Mouse (Mus musculus): ENCODE data around the gene Zfp628. TPM values are rescaled to one million over a fixed set of nuclear protein-coding genes. Genes with fewer than 3 reads are reported as not detected.

The Zfp628 gene
- polyA plus RNA-seq (2014; fragmentation: Illumina TruSeq; extraction: RNeasy Lipid Tissue Mini Kit (QIAGEN cat#74804); ENCODE audit: low read depth, low replicate concordance) = not detected

DNA sequence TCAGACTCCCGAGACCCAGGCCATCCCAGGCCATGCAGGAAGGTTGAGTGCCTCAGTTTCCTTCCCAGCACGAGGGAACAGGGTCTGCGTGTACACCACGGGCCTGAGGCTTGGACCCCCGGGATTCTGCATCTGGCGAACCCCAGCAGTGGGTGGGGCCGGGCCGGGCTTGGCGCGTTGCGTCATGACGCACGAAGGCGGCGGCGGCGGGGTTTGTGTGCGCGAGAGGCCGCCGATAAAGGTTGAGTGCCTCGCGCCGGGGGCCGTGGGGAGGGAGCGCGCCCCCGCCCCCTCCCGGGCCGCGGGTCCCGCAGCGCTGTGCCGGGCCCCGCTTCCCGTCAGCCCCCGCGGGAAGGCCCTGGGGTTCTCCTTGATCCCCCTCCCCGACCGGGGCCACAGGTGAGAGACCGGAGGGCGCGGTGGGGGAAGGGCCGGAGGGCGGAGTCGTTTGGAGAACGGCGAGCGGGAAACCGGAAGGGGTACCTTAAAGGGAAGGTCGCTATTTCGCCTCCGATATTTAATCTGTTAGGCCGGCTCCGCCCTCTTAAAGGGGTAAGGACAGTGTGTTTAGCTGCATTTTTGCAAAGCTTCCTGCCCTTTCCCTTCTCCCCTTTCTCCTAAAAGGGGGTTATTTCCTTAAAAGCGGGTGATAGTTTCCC is at the start of gene Zfp628:
TSS of gene Zfp628 (plus strand) at position 211 of the 659 bp plus-strand sequence.

DNA sequence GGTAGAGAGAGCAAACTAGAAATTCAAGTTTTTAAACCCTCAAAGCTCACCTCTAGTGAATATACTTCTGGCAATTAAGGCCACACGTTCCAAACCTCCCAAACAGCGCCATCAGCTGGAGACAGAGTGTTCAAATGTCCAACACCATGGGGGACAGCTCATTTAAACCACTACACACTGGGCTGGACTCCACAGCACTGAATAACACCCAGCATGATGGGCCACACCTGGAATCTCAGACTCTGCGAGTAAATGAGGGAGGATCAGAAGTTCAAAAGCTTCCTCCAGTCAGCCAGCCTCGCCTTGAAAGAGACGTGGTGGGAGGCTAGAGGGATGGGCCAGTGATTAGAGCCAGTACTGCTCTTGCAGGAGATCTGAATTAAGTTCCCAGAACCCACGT is 44.9 kb upstream of the Zfp628 start, which contains the start of gene Isoc2b:
TSS of gene Isoc2b (minus strand) at position 126 of the 400 bp plus-strand sequence.

GRCm38 (mm10) chr7:4876753-4877221 is 38.2 kb upstream of the Zfp628 start, which contains the start of gene Isoc2a:
Isoc2a (plus strand) TSS chr7:4877153.

DNA sequence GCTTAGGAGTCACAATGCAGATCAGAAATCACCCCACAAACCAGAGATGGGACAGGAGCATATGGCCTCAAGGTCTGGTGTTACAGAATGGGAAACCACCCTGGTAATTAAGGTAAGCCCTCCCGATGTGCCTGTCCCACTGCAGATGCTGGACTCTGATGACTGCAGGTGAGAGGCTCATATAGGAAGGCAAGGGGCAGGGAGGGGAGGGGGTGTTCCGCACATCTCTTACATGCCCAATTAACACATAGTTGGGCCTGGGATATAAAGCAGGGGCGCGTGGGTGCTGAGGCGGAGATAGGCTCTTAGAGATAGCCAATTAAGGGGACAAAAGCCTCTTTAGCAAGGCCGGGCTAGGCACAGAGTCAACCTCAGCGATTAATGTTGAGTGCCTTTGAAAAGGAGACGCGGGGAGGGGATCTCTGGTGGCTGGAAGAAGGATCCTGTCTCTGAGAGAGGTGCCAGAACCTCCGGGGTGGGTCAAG is 8.5 kb upstream of the Zfp628 start, which contains the start of gene Gm36210:
TSS of gene Gm36210 (minus strand) at position 51 of the 485 bp plus-strand sequence.

GRCm38 (mm10) chr7:4921824-4922482 is 6.9 kb downstream of the Zfp628 start, which contains the start of gene Nat14:
Nat14 (plus strand) TSS chr7:4922028.

GRCm38 (mm10) chr7:4925441-4926381 is 10.7 kb downstream of the Zfp628 start, which contains the start of gene Ssc5d:
Ssc5d (plus strand) TSS chr7:4925785.

DNA sequence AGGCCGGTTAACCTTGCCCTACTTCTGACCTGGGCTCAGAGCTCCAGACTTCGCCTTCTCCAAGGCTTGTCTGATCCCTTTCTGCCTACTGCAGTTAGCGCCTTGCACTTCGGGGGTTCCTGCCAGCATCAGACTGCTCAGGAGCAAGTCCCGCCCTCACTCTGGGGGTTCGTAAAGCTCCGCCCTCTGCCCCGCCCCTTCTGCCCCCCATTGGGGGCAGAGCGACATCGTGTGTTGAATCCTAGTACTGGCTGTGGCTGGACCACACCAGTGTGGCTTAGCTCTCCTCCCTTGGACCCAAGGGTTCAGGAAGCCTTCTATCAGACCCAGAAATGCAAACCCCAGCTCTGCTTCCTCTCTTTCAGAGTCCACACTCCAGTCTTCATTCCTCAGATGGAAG is 49.3 kb downstream of the Zfp628 start, which contains the start of gene Sbk2:
TSS of gene Sbk2 (minus strand) at position 135 of the 400 bp plus-strand sequence.

DNA sequence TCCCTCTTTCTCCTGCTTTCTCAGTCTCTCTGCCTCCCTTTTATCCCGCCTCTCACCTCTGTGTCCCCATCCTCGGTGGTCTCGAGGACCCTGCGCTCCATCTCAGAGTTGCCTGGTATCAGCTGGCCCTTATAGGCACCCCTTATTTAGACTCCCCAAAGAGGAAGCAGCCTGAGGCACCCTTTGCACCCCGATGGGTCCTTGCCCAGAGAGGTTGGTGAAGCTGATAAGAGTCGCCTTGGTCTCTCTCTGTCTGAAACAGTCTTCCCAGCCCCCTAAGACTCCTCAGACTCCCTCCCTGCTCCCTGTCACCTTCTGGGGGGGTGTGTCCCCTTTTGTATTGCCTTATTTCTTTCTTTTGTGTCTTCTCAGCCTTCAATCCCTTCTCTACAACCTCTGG is 56.1 kb downstream of the Zfp628 start, which contains the start of gene Sbk3:
TSS of gene Sbk3 (minus strand) at position 101 of the 400 bp plus-strand sequence.

Other genes with a start within 250 kb of the Zfp628 start
- not detected for gene Hspbp1, start 230.1 kb upstream of the Zfp628 start, polyA plus RNA-seq (2014; fragmentation: Illumina TruSeq; extraction: RNeasy Lipid Tissue Mini Kit (QIAGEN cat#74804); ENCODE audit: low read depth, low replicate concordance)
- 0.35 TPM for gene Brsk1, start 224.6 kb upstream of the Zfp628 start, polyA plus RNA-seq (2014; fragmentation: Illumina TruSeq; extraction: RNeasy Lipid Tissue Mini Kit (QIAGEN cat#74804); ENCODE audit: low read depth, low replicate concordance)
- 4.8 TPM for gene Tmem150b, start 190.0 kb upstream of the Zfp628 start, polyA plus RNA-seq (2014; fragmentation: Illumina TruSeq; extraction: RNeasy Lipid Tissue Mini Kit (QIAGEN cat#74804); ENCODE audit: low read depth, low replicate concordance)
- gene Kmt5c, start 175.1 kb upstream of the Zfp628 start, polyA plus RNA-seq (2014; fragmentation: Illumina TruSeq; extraction: RNeasy Lipid Tissue Mini Kit (QIAGEN cat#74804); ENCODE audit: low read depth, low replicate concordance) = 3.9 TPM
- not detected for gene Cox6b2, start 162.1 kb upstream of the Zfp628 start, polyA plus RNA-seq (2014; fragmentation: Illumina TruSeq; extraction: RNeasy Lipid Tissue Mini Kit (QIAGEN cat#74804); ENCODE audit: low read depth, low replicate concordance)
- not detected for gene Fam71e2, start 143.9 kb upstream of the Zfp628 start, polyA plus RNA-seq (2014; fragmentation: Illumina TruSeq; extraction: RNeasy Lipid Tissue Mini Kit (QIAGEN cat#74804); ENCODE audit: low read depth, low replicate concordance)
- 0.38 TPM for gene Il11, start 132.4 kb upstream of the Zfp628 start, polyA plus RNA-seq (2014; fragmentation: Illumina TruSeq; extraction: RNeasy Lipid Tissue Mini Kit (QIAGEN cat#74804); ENCODE audit: low read depth, low replicate concordance)
- gene Tmem190, start 132.3 kb upstream of the Zfp628 start, polyA plus RNA-seq (2014; fragmentation: Illumina TruSeq; extraction: RNeasy Lipid Tissue Mini Kit (QIAGEN cat#74804); ENCODE audit: low read depth, low replicate concordance) = not detected
- gene Tmem238, start 125.6 kb upstream of the Zfp628 start, polyA plus RNA-seq (2014; fragmentation: Illumina TruSeq; extraction: RNeasy Lipid Tissue Mini Kit (QIAGEN cat#74804); ENCODE audit: low read depth, low replicate concordance) = 1.2 TPM
- 18.9 TPM for gene Rpl28, start 122.3 kb upstream of the Zfp628 start, polyA plus RNA-seq (2014; fragmentation: Illumina TruSeq; extraction: RNeasy Lipid Tissue Mini Kit (QIAGEN cat#74804); ENCODE audit: low read depth, low replicate concordance)
- gene Ube2s, start 102.6 kb upstream of the Zfp628 start, polyA plus RNA-seq (2014; fragmentation: Illumina TruSeq; extraction: RNeasy Lipid Tissue Mini Kit (QIAGEN cat#74804); ENCODE audit: low read depth, low replicate concordance) = 2.9 TPM
- 0.66 TPM for gene Shisa7, start 70.5 kb upstream of the Zfp628 start, polyA plus RNA-seq (2014; fragmentation: Illumina TruSeq; extraction: RNeasy Lipid Tissue Mini Kit (QIAGEN cat#74804); ENCODE audit: low read depth, low replicate concordance)
- 1.4 TPM for gene Isoc2b, start 45.0 kb upstream of the Zfp628 start, polyA plus RNA-seq (2014; fragmentation: Illumina TruSeq; extraction: RNeasy Lipid Tissue Mini Kit (QIAGEN cat#74804); ENCODE audit: low read depth, low replicate concordance)
- gene Isoc2a, start 38.1 kb upstream of the Zfp628 start, polyA plus RNA-seq (2014; fragmentation: Illumina TruSeq; extraction: RNeasy Lipid Tissue Mini Kit (QIAGEN cat#74804); ENCODE audit: low read depth, low replicate concordance) = 0.44 TPM
- not detected for gene Gm36210, start 8.7 kb upstream of the Zfp628 start, polyA plus RNA-seq (2014; fragmentation: Illumina TruSeq; extraction: RNeasy Lipid Tissue Mini Kit (QIAGEN cat#74804); ENCODE audit: low read depth, low replicate concordance)
- gene Nat14, start 6.8 kb downstream of the Zfp628 start, polyA plus RNA-seq (2014; fragmentation: Illumina TruSeq; extraction: RNeasy Lipid Tissue Mini Kit (QIAGEN cat#74804); ENCODE audit: low read depth, low replicate concordance) = 1.5 TPM
- 0.38 TPM for gene Ssc5d, start 10.6 kb downstream of the Zfp628 start, polyA plus RNA-seq (2014; fragmentation: Illumina TruSeq; extraction: RNeasy Lipid Tissue Mini Kit (QIAGEN cat#74804); ENCODE audit: low read depth, low replicate concordance)
- gene Sbk2, start 49.2 kb downstream of the Zfp628 start, polyA plus RNA-seq (2014; fragmentation: Illumina TruSeq; extraction: RNeasy Lipid Tissue Mini Kit (QIAGEN cat#74804); ENCODE audit: low read depth, low replicate concordance) = not detected
- not detected for gene Sbk3, start 56.0 kb downstream of the Zfp628 start, polyA plus RNA-seq (2014; fragmentation: Illumina TruSeq; extraction: RNeasy Lipid Tissue Mini Kit (QIAGEN cat#74804); ENCODE audit: low read depth, low replicate concordance)
- 36.0 TPM for gene Zfp579, start 80.9 kb downstream of the Zfp628 start, polyA plus RNA-seq (2014; fragmentation: Illumina TruSeq; extraction: RNeasy Lipid Tissue Mini Kit (QIAGEN cat#74804); ENCODE audit: low read depth, low replicate concordance)
- gene Zfp524, start 99.2 kb downstream of the Zfp628 start, polyA plus RNA-seq (2014; fragmentation: Illumina TruSeq; extraction: RNeasy Lipid Tissue Mini Kit (QIAGEN cat#74804); ENCODE audit: low read depth, low replicate concordance) = not detected
- 12.5 TPM for gene Fiz1, start 99.5 kb downstream of the Zfp628 start, polyA plus RNA-seq (2014; fragmentation: Illumina TruSeq; extraction: RNeasy Lipid Tissue Mini Kit (QIAGEN cat#74804); ENCODE audit: low read depth, low replicate concordance)
- not detected for gene Gm44973, start 100.3 kb downstream of the Zfp628 start, polyA plus RNA-seq (2014; fragmentation: Illumina TruSeq; extraction: RNeasy Lipid Tissue Mini Kit (QIAGEN cat#74804); ENCODE audit: low read depth, low replicate concordance)
- 9.8 TPM for gene Zfp865, start 105.2 kb downstream of the Zfp628 start, polyA plus RNA-seq (2014; fragmentation: Illumina TruSeq; extraction: RNeasy Lipid Tissue Mini Kit (QIAGEN cat#74804); ENCODE audit: low read depth, low replicate concordance)
- not detected for gene Ccdc106, start 105.3 kb downstream of the Zfp628 start, polyA plus RNA-seq (2014; fragmentation: Illumina TruSeq; extraction: RNeasy Lipid Tissue Mini Kit (QIAGEN cat#74804); ENCODE audit: low read depth, low replicate concordance)
- gene 4632433K11Rik, start 118.9 kb downstream of the Zfp628 start, polyA plus RNA-seq (2014; fragmentation: Illumina TruSeq; extraction: RNeasy Lipid Tissue Mini Kit (QIAGEN cat#74804); ENCODE audit: low read depth, low replicate concordance) = 2.8 TPM
- gene Zfp784, start 123.2 kb downstream of the Zfp628 start, polyA plus RNA-seq (2014; fragmentation: Illumina TruSeq; extraction: RNeasy Lipid Tissue Mini Kit (QIAGEN cat#74804); ENCODE audit: low read depth, low replicate concordance) = 7.6 TPM
- 0.41 TPM for gene Zfp580, start 136.3 kb downstream of the Zfp628 start, polyA plus RNA-seq (2014; fragmentation: Illumina TruSeq; extraction: RNeasy Lipid Tissue Mini Kit (QIAGEN cat#74804); ENCODE audit: low read depth, low replicate concordance)
- 19.6 TPM for gene U2af2, start 146.9 kb downstream of the Zfp628 start, polyA plus RNA-seq (2014; fragmentation: Illumina TruSeq; extraction: RNeasy Lipid Tissue Mini Kit (QIAGEN cat#74804); ENCODE audit: low read depth, low replicate concordance)
- gene Epn1, start 165.0 kb downstream of the Zfp628 start, polyA plus RNA-seq (2014; fragmentation: Illumina TruSeq; extraction: RNeasy Lipid Tissue Mini Kit (QIAGEN cat#74804); ENCODE audit: low read depth, low replicate concordance) = 3.2 TPM
- not detected for gene Rfpl4, start 201.7 kb downstream of the Zfp628 start, polyA plus RNA-seq (2014; fragmentation: Illumina TruSeq; extraction: RNeasy Lipid Tissue Mini Kit (QIAGEN cat#74804); ENCODE audit: low read depth, low replicate concordance)
- 1.2 TPM for gene Rasl2-9, start 210.7 kb downstream of the Zfp628 start, polyA plus RNA-seq (2014; fragmentation: Illumina TruSeq; extraction: RNeasy Lipid Tissue Mini Kit (QIAGEN cat#74804); ENCODE audit: low read depth, low replicate concordance)
- gene Vmn1r55, start 234.5 kb downstream of the Zfp628 start, polyA plus RNA-seq (2014; fragmentation: Illumina TruSeq; extraction: RNeasy Lipid Tissue Mini Kit (QIAGEN cat#74804); ENCODE audit: low read depth, low replicate concordance) = not detected

Measured in sigmoid colon, adult 10 weeks (tissue).